In the genomic region with DNA sequence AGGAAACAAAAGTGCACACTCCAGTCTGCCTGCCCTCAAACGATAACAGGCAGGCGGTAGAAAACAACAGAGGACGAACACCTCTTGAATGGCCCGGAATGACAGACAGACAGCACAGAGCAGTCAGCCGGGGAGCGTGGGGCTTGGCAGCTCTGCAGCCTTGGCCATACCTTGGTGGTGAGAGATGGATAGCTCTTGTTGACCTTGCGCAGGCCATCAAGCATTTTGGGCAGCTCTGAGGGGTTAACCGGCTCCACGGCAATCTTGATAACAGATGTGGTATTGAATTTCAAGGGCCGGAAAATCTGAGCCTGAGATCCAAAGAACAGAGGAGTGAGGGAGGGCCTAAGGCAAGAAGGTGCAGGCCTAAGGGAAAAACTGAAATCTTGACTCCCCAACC, we compare ENCODE assay signal across 30 mouse cellular contexts. TPM values are rescaled to one million over a fixed set of nuclear protein-coding genes. Genes with fewer than 3 reads are reported as not detected.
DNase-seq lines count a peak whose midpoint lies in the region; TF ChIP-seq lines count a peak whose summit lies in the region.
"Had no signal": no experiment of that assay in that cellular context is flagged by ENCODE, and none has a peak within 500 bp of the region (broad histone marks: within the 10 kb centered on the region; RNA-seq: fewer than 3 reads in every experiment).

No protein-coding gene starts in this region.

- 75% methylated on average over 10 of the region's 10 CpGs for WGBS in kidney, adult 2 months

- TF ChIP-seq POLR2A in kidney, adult 2 months (IDR thresholded peaks at IDR 0.05; ENCODE audit: low read depth, low read length) = no peak

- TF ChIP-seq CTCF in kidney, adult 2 months (conservative IDR thresholded peaks at IDR 0.05; ENCODE audit: insufficient read depth, insufficient read length, low read depth, low read length) = no peak
- no peak for TF ChIP-seq CTCF in gastrocnemius, adult 2 months (IDR thresholded peaks at IDR 0.05)

- no peak overlapping the region for H3K4me3 ChIP-seq in kidney, adult 2 months (ENCODE audit: insufficient read depth, low read depth, low read length)
- H3K4me3 ChIP-seq in gastrocnemius, adult 2 months = no peak overlapping the region
- H3K4me3 ChIP-seq: embryonic facial prominence, embryonic 12.5 days; embryonic facial prominence, embryonic 15.5 days; heart, embryonic 12.5 days; heart, embryonic 15.5 days; hindbrain, embryonic 10.5 days; hindbrain, embryonic 13.5 days; intestine, embryonic 15.5 days had no signal

- 0 out of 2 replicates have a peak overlapping the region, but pooled peaks have one; percentile 28 for H3K27ac ChIP-seq in kidney, adult 2 months (ENCODE audit: insufficient read depth, low read depth, low read length)
- H3K27ac ChIP-seq in gastrocnemius, adult 2 months = no peak overlapping the region
- H3K27ac ChIP-seq: embryonic facial prominence, embryonic 12.5 days; embryonic facial prominence, embryonic 15.5 days; heart, embryonic 15.5 days; hindbrain, embryonic 10.5 days; hindbrain, embryonic 13.5 days; intestine, embryonic 15.5 days had no signal

- no peaks in the 10 kb centered on the region for H3K27me3 ChIP-seq in kidney, adult 2 months (replicated peaks; ENCODE audit: control insufficient read depth, insufficient read depth, low read length)
- H3K27me3 ChIP-seq: CH12.LX; embryonic facial prominence, embryonic 12.5 days; embryonic facial prominence, embryonic 15.5 days; heart, embryonic 12.5 days; heart, embryonic 15.5 days; hindbrain, embryonic 13.5 days; intestine, embryonic 15.5 days; Patski had no signal

- H3K4me1 ChIP-seq in kidney, adult 2 months (ENCODE audit: control insufficient read depth, insufficient read depth, low read length) = no peaks in the 10 kb centered on the region
- H3K4me1 ChIP-seq: embryonic facial prominence, embryonic 12.5 days; embryonic facial prominence, embryonic 15.5 days; heart, embryonic 12.5 days; heart, embryonic 15.5 days; hindbrain, embryonic 10.5 days; hindbrain, embryonic 13.5 days; intestine, embryonic 15.5 days had no signal

- peak; percentile 35 for DNase-seq in adrenal gland, postnatal 10 days
- no peak for DNase-seq in adrenal gland, adult 8-10 months
- DNase-seq in kidney, adult 2 months = no peak
- DNase-seq in kidney, postnatal 14 days = no peak
- peak; percentile 29 for DNase-seq in adrenal gland, postnatal 25 days
- DNase-seq in gastrocnemius, adult 2 months = no peak
- DNase-seq: B cell, adult 2 months; cerebellum, adult 11-12 months; cerebellum, adult 8-10 months; cerebellum, postnatal 10 days; cerebellum, postnatal 36 days; forebrain, postnatal 0 days; gastrocnemius, postnatal 25 days; heart, adult 18-20 months; heart, postnatal 10 days; heart, postnatal 36 days had no signal

- intact Hi-C loops in gastrocnemius, adult 2 months (cut with DNase I) = no loop called here

- H3K36me3 ChIP-seq in kidney, adult 2 months (ENCODE audit: control insufficient read depth, insufficient read depth, low read length) = peaks cover 5% of the 10 kb centered on the region

RNA-seq across cellular contexts. Expression of gene Higd1b, which starts 10.3 kb away (rescaled TPM):
- 1 to 10 TPM; 2.3 to 3.3 TPM for total RNA-seq in adrenal gland, postnatal 10 days (2021)
- 1 to 10 TPM; 1.4 to 2.6 (median 2.1) TPM for total RNA-seq in adrenal gland, adult 8-10 months (2022)
- polyA plus RNA-seq in kidney, adult 2 months (2012; rRNA removed) = 2.2 and 4.1 TPM in 2 replicates
- 0.76 TPM in 1 of 2 replicates, not detected in the other for total RNA-seq in adrenal gland, postnatal 25 days (2021)
- 1 to 10 TPM; 2.4 to 5.4 TPM for total RNA-seq in gastrocnemius, adult 2 months (2021)
- total RNA-seq: CH12.LX, G1E had no signal
- polyA plus RNA-seq: embryonic facial prominence, embryonic 12.5 days; forebrain, embryonic 11.5 days; G1E; heart, embryonic 12.5 days; hindbrain, embryonic 10.5 days; Patski had no signal

RNA-seq across cellular contexts. Expression of gene Gjc1, which starts 26.4 kb away (rescaled TPM):
- total RNA-seq in adrenal gland, postnatal 10 days (2021) = 10 to 100 TPM; 24.4 to 27.6 TPM
- 10 to 100 TPM; 12.9 to 22.5 (median 17.7) TPM for total RNA-seq in adrenal gland, adult 8-10 months (2022)
- 4.9 and 5.1 TPM in 2 replicates for polyA plus RNA-seq in kidney, adult 2 months (2012; rRNA removed)
- 20.0 and 22.7 TPM in 2 replicates for total RNA-seq in adrenal gland, postnatal 25 days (2021)
- total RNA-seq in gastrocnemius, adult 2 months (2021) = 1 to 10 TPM; 4.4 to 6.4 TPM
- total RNA-seq: CH12.LX had no signal
- polyA plus RNA-seq: G1E had no signal

RNA-seq across cellular contexts. Expression of gene Eftud2, which starts 34.9 kb away (rescaled TPM):
- 10 to 100 TPM; 67.6 to 87.0 TPM for total RNA-seq in adrenal gland, postnatal 10 days (2021)
- 10 to 100 TPM; 62.2 to 95.9 (median 82.0) TPM for total RNA-seq in adrenal gland, adult 8-10 months (2022)
- polyA plus RNA-seq in kidney, adult 2 months (2012; rRNA removed) = 76.4 and 81.0 TPM in 2 replicates
- 77.2 and 81.2 TPM in 2 replicates for total RNA-seq in adrenal gland, postnatal 25 days (2021)
- 10 to 100 TPM; 25.6 to 29.5 TPM for total RNA-seq in gastrocnemius, adult 2 months (2021)

RNA-seq across cellular contexts. Expression of gene Ccdc103, which starts 35.1 kb away (rescaled TPM):
- under 1 TPM; 0.21 to 0.27 TPM for total RNA-seq in adrenal gland, postnatal 10 days (2021)
- total RNA-seq in adrenal gland, adult 8-10 months (2022) = 1 to 10 TPM in 1 of 4 experiments, under 1 TPM in 3; 0.59 to 1.5 (median 0.70) TPM
- 0.88 and 1.5 TPM in 2 replicates for polyA plus RNA-seq in kidney, adult 2 months (2012; rRNA removed)
- 1.0 TPM in 1 of 2 replicates, not detected in the other for total RNA-seq in adrenal gland, postnatal 25 days (2021)
- not detected for total RNA-seq in gastrocnemius, adult 2 months (2021)
- total RNA-seq: gastrocnemius, adult 8-10 months; gastrocnemius, postnatal 25 days; heart, adult 18-20 months; heart, postnatal 36 days had no signal

RNA-seq across cellular contexts. Expression of gene Fam187a, which starts 39.0 kb away (rescaled TPM):
- not detected for total RNA-seq in adrenal gland, postnatal 10 days (2021)
- under 1 TPM in 2 of 4 experiments, not detected in 2; 0.19 to 0.22 TPM for total RNA-seq in adrenal gland, adult 8-10 months (2022)
- not detected in 2 replicates for polyA plus RNA-seq in kidney, adult 2 months (2012; rRNA removed)
- not detected in 2 replicates for total RNA-seq in adrenal gland, postnatal 25 days (2021)
- total RNA-seq in gastrocnemius, adult 2 months (2021) = not detected
- total RNA-seq: CH12.LX; gastrocnemius, adult 8-10 months; gastrocnemius, postnatal 25 days; heart, adult 18-20 months; heart, postnatal 10 days; heart, postnatal 36 days had no signal
- polyA plus RNA-seq: embryonic facial prominence, embryonic 12.5 days; embryonic facial prominence, embryonic 15.5 days; forebrain, embryonic 11.5 days; forebrain, embryonic 14.5 days; forebrain, postnatal 0 days; G1E; heart, embryonic 12.5 days; heart, embryonic 15.5 days; hindbrain, embryonic 10.5 days; hindbrain, embryonic 13.5 days; hindbrain, embryonic 16.5 days; intestine, embryonic 15.5 days had no signal

Comparison
In these comparisons a context has a peak if more than half of its experiments do, and no peak if none do; other contexts are left out.
1. DNase-seq: peak in adrenal gland, postnatal 10 days (single experiment) and adrenal gland, postnatal 25 days (single experiment); none in adrenal gland, adult 8-10 months (single experiment), kidney, adult 2 months (single experiment), kidney, postnatal 14 days (single experiment) and gastrocnemius, adult 2 months (single experiment).